Mouse (Mus musculus): ENCODE measurements at regions not wholly inside any gene's neighbourhood (a gene's known extent, or its start where the extent isn't known, plus 50 kb on each side); places are given as distances from the start of the nearest gene placed in this dataset.
A peak's percentile ranks its signal among the peaks of the same experiment; 100 is the strongest.

- TF ChIP-seq POLR2A (IDR thresholded peaks at IDR 0.05; ENCODE audit: low read depth, low read length) = no peak
- no peak for TF ChIP-seq CTCF (IDR thresholded peaks at IDR 0.05; ENCODE audit: borderline replicate concordance, insufficient read depth, low read length)
- no peak overlapping the region for H3K27ac ChIP-seq (ENCODE audit: insufficient read depth, low read length)
- peaks cover 8% of the 10 kb centered on the region for H3K4me1 ChIP-seq (ENCODE audit: control insufficient read depth, insufficient read depth, low read length)
- no peak overlapping the region for H3K4me3 ChIP-seq (ENCODE audit: insufficient read depth, low read length)
Measured at GRCm38 (mm10) chr8:103406921-103407320, 621.5 kb upstream of the Cdh11 start.

GRCm38 (mm10) chr8:103407631-103408030, 622.2 kb upstream of the Cdh11 start:
- TF ChIP-seq CTCF (IDR thresholded peaks at IDR 0.05; ENCODE audit: borderline replicate concordance, insufficient read depth, low read length) (no peak), POLR2A (IDR thresholded peaks at IDR 0.05; ENCODE audit: low read depth, low read length) (no peak)
- no peak overlapping the region for H3K27ac ChIP-seq (ENCODE audit: insufficient read depth, low read length)
- no peak overlapping the region for H3K4me3 ChIP-seq (ENCODE audit: insufficient read depth, low read length)
- peaks cover 8% of the 10 kb centered on the region for H3K4me1 ChIP-seq (ENCODE audit: control insufficient read depth, insufficient read depth, low read length)

DNA sequence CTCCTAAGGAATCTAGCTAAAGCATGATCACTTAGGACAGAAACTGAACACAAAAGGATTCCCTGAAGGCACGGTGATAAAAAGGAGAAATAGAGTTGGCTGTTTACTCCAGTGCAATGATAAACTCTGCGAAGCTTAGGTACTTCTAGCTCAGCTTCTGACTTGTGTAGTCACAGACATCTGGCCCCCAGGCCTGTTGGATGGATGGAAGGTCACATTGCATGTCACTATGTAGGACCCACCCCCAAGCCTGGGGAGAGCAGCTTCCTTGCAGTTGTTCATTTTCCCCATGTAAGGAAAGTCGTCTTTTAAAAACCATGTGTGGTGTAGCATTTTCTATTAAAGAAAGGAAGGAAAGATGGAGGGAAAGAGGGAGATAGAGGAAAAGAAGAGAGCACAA, 623.0 kb upstream of the Cdh11 start:
- Histone ChIP-seq H3K4me3 (ENCODE audit: insufficient read depth, low read length) (no peak overlapping the region), H3K4me1 (ENCODE audit: control insufficient read depth, insufficient read depth, low read length) (peaks cover 10% of the 10 kb centered on the region), H3K27ac (ENCODE audit: insufficient read depth, low read length) (peak overlapping the region; percentile 55)
- TF ChIP-seq POLR2A (IDR thresholded peaks at IDR 0.05; ENCODE audit: low read depth, low read length) (no peak), CTCF (IDR thresholded peaks at IDR 0.05; ENCODE audit: borderline replicate concordance, insufficient read depth, low read length) (no peak)

GRCm38 (mm10) chr8:103409121-103409551, 623.7 kb upstream of the Cdh11 start:
- TF ChIP-seq CTCF (IDR thresholded peaks at IDR 0.05; ENCODE audit: borderline replicate concordance, insufficient read depth, low read length) (no peak), POLR2A (IDR thresholded peaks at IDR 0.05; ENCODE audit: low read depth, low read length) (0 out of 2 replicates have a peak, but pooled peaks have one; percentile 9)
- Histone ChIP-seq H3K27ac (ENCODE audit: insufficient read depth, low read length) (peak overlapping the region; percentile 96), H3K4me1 (ENCODE audit: control insufficient read depth, insufficient read depth, low read length) (peaks cover 10% of the 10 kb centered on the region), H3K4me3 (ENCODE audit: insufficient read depth, low read length) (no peak overlapping the region)

DNA sequence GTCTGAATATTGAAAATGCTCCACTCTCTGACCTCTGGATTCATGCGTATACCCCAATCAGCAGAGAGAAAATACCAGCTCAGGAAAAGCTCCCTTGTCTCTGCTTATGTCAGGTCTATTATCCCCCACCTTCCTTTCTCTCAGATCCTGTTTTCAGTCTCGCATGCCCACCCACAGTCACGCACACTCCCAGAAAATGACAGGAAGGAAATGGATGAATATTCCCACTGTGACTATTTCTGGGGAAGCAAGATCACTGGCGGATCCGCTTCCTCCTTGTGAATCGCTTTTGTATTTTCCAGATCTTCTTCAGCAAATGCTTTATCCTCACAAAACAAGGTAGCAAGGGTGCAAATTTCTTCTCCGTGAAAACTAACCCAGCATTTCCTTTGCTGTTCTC, 627.3 kb upstream of the Cdh11 start:
- no peak overlapping the region for H3K4me3 ChIP-seq (ENCODE audit: insufficient read depth, low read length)
- peak overlapping the region; percentile 93 for H3K27ac ChIP-seq (ENCODE audit: insufficient read depth, low read length)
- H3K4me1 ChIP-seq (ENCODE audit: control insufficient read depth, insufficient read depth, low read length) = peaks cover 15% of the 10 kb centered on the region
- TF ChIP-seq CTCF (IDR thresholded peaks at IDR 0.05; ENCODE audit: borderline replicate concordance, insufficient read depth, low read length) = no peak
- TF ChIP-seq POLR2A (IDR thresholded peaks at IDR 0.05; ENCODE audit: low read depth, low read length) = no peak

DNA sequence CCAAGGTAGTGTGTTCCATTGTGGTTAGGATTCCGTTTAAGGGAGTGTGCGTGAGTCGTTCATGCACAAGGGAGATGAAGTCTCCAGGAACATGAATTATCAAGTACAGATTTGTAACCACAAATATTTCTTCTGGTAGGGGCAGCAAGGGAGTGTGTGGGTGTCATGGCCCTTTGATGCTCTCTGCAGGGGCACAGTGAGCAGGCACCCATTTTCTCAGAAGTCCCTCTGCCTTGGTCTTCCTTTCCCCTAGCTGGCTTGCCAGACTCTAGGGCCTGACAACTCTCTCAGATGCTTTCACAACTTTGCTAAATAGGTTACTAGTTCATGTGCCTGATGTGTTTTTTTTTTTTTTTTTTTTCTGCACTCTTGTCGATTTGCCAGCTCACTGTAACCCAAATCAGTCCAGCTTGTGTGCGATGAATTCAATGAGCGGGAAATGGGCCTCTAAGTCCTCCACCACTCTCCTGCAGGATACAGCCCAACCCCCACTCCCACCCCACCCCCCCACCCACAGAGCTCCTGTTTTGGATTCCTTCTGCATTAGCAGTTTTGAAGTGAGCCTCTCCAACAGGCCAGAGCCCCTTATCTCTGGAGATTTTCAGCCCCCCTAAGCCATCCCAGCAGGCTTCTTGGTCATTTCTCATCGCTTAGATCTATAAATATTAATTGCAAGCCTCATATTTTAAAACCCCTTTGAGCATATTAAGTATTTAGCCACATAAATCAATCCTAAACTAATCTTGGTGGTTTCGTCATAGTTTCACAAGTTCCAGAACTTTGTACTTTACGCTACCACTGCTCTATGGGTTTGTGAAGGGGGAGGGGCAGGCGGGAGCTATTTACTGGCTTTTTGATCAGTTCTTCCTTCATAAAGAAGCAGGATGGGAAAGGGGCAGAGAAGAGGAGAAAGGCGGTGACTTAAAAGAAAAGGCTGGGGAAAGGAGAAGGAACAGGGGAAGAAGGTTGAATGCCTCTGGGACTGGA, 628.4 kb upstream of the Cdh11 start:
- TF ChIP-seq CTCF (IDR thresholded peaks at IDR 0.05; ENCODE audit: borderline replicate concordance, insufficient read depth, low read length) (no peak), POLR2A (IDR thresholded peaks at IDR 0.05; ENCODE audit: low read depth, low read length) (peak; percentile 12; the same call in 1 of the 2 replicates)
- H3K4me1 ChIP-seq (ENCODE audit: control insufficient read depth, insufficient read depth, low read length) = peaks cover 15% of the 10 kb centered on the region
- H3K4me3 ChIP-seq (ENCODE audit: insufficient read depth, low read length) = no peak overlapping the region
- peak overlapping the region; percentile 96 for H3K27ac ChIP-seq (ENCODE audit: insufficient read depth, low read length)

GRCm38 (mm10) chr8:103422313-103422973, 637.0 kb upstream of the Cdh11 start:
- TF ChIP-seq CTCF (IDR thresholded peaks at IDR 0.05; ENCODE audit: borderline replicate concordance, insufficient read depth, low read length) (no peak), POLR2A (IDR thresholded peaks at IDR 0.05; ENCODE audit: low read depth, low read length) (no peak)
- Histone ChIP-seq H3K27ac (ENCODE audit: insufficient read depth, low read length) (no peak overlapping the region), H3K4me1 (ENCODE audit: control insufficient read depth, insufficient read depth, low read length) (no peaks in the 10 kb centered on the region), H3K4me3 (ENCODE audit: insufficient read depth, low read length) (no peak overlapping the region)

GRCm38 (mm10) chr8:103425967-103426366, 640.5 kb upstream of the Cdh11 start:
- no peak for TF ChIP-seq POLR2A (IDR thresholded peaks at IDR 0.05; ENCODE audit: low read depth, low read length)
- TF ChIP-seq CTCF (IDR thresholded peaks at IDR 0.05; ENCODE audit: borderline replicate concordance, insufficient read depth, low read length) = no peak
- no peak overlapping the region for H3K4me3 ChIP-seq (ENCODE audit: insufficient read depth, low read length)
- 0 out of 2 replicates have a peak, but pooled peaks cover 4% of the 10 kb centered on the region for H3K4me1 ChIP-seq (ENCODE audit: control insufficient read depth, insufficient read depth, low read length)
- no peak overlapping the region for H3K27ac ChIP-seq (ENCODE audit: insufficient read depth, low read length)

DNA sequence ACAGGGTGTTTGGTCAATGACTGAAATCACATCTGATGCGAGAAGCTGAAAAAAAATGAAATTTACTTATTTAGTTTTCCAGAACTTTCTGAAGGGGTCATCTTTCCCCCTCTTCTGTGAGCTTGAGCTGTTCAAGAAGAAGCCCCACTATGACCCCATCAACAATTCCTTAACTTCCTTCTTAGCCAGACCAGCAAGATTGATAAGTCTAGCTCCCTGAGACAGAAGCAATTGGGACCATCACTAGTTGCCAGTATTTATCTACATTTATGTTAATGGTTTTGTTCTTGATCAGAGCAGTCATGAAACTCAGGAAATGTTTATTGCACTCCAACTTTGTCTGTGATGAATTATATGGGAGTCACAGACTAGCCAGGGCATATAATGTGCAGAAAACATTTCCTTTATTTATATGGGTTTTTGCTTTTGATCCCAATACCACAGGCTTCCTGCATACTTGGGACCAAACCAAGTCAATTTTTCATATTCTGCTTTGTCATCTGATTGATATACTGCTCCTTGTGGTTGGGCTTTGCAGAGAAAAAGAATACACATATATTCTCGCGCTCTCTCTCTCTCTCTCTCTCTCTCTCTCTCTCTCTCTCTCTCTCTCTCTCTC, 645.5 kb upstream of the Cdh11 start:
- H3K27ac ChIP-seq (ENCODE audit: insufficient read depth, low read length) = peak overlapping the region; percentile 97
- no peak overlapping the region for H3K4me3 ChIP-seq (ENCODE audit: insufficient read depth, low read length)
- TF ChIP-seq POLR2A (IDR thresholded peaks at IDR 0.05; ENCODE audit: low read depth, low read length) (no peak), CTCF (IDR thresholded peaks at IDR 0.05; ENCODE audit: borderline replicate concordance, insufficient read depth, low read length) (no peak)
- 0 out of 2 replicates have a peak, but pooled peaks cover 4% of the 10 kb centered on the region for H3K4me1 ChIP-seq (ENCODE audit: control insufficient read depth, insufficient read depth, low read length)
